Mouse (Mus musculus) midbrain, embryonic 16.5 days (tissue): ENCODE data around the gene Pdhb. TPM values are rescaled to one million over a fixed set of nuclear protein-coding genes. Genes with fewer than 3 reads are reported as not detected.

Experiments used
- polyA plus RNA-seq: library from polyadenylated mRNA; unstranded; fragments of >200 nt; fragmentation: Nextera tagmentation; extraction: Ambion mirVana; gene quantifications from 2 replicates; pipeline ENCODE4 v1.2.1, GENCODE M21; 2015

The Pdhb gene
- polyA plus RNA-seq, 1 experiment from 2014 or later = 256 TPM

Other genes starting within 250 kb of the Pdhb start
- 0.48 and 0.99 TPM in 2 replicates for gene Gm45521, start 215.7 kb downstream of the Pdhb start, polyA plus RNA-seq
- 0.04 and 0.07 TPM in 2 replicates for gene Dnase1l3, start 178.5 kb downstream of the Pdhb start, polyA plus RNA-seq
- gene Abhd6, start 170.1 kb downstream of the Pdhb start, polyA plus RNA-seq = 42.8 and 42.9 TPM in 2 replicates
- 42.8 and 46.7 TPM in 2 replicates for gene Rpp14, start 92.7 kb downstream of the Pdhb start, polyA plus RNA-seq
- 68.8 and 73.2 TPM in 2 replicates for gene Pxk, start 74.8 kb downstream of the Pdhb start, polyA plus RNA-seq
- 7.2 and 9.5 TPM in 2 replicates for gene Kctd6, start 41.1 kb upstream of the Pdhb start, polyA plus RNA-seq
- gene Acox2, start 86.3 kb upstream of the Pdhb start, polyA plus RNA-seq = not detected in 2 replicates
- gene Fam107a, start 145.0 kb upstream of the Pdhb start, polyA plus RNA-seq = 0.92 and 1.4 TPM in 2 replicates
- 0.22 TPM in 1 of 2 replicates, not detected in the other for gene Oit1, start 205.7 kb upstream of the Pdhb start, polyA plus RNA-seq